Mouse (Mus musculus) lung, postnatal 0 days (tissue): Measurements from ENCODE around the gene Fam76a.

Experiments used
- CTCF ChIP-seq: IDR thresholded peaks from 2 replicates; pipeline ENCODE4 v1.5.1; 2016; ENCODE audit warnings: antibody characterized with exemption, mild to moderate bottlenecking
- EP300 ChIP-seq: IDR thresholded peaks from 2 replicates; pipeline ENCODE4 v1.6.1; 2016; ENCODE audit warnings: antibody characterized with exemption, mild to moderate bottlenecking, control low read depth

GRCm38 (mm10) chr4:132863012-132863411 is 59.3 kb downstream of the Fam76a start:
- TF ChIP-seq CTCF (no peak), EP300 (no peak; the same call in 1 of the 2 replicates)
